In the genomic region with DNA sequence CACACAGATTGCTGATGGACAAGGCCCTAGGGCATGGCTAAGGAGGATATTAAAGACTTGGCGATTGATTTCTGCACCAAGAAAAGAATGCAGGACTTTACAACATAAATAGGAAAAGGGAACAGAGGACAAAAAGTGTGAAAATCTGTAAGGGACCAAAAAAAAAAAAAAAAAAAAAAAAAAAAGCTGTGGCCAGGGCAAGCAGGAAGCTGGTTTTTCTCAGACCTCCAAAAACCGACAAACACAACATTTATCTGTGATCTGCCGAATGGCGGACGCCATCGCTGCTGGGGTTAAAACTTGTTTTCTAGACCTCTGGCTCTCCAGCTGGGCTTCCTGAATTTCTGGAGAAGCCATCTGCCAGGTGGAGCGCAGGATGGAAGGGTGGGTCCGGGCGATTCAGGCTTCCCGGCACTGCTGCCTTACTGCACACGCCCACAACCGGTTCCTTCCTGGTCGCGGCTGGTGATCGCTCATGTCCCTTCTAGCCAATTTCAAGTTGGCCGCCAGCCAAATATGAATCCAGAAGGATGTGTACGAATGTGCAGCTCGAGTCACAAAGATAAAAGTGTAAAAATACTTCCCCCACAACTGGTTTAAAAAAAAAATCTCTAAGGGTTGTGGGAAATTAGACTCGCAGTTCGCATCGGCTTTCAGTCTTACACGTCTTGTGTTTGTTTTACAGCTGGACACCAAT, we compare ENCODE assay signal across 8 mouse cellular contexts.
DNase-seq lines count a peak whose midpoint lies in the region; ATAC-seq lines count a peak whose summit lies in the region.

No protein-coding gene starts in this region.

- peak; percentile 85 for DNase-seq in adrenal gland, postnatal 10 days
- DNase-seq in embryo, embryonic 11.5 days (ENCODE audit: low read depth, low spot score): peak; percentile 54
- DNase-seq in gastrocnemius, postnatal 25 days: peak; percentile 75
- DNase-seq in left cerebral cortex, postnatal 10 days (ENCODE audit: extremely low spot score in 1 of 2, low spot score in 2 of 2): peak; percentile 71 to 94
- DNase-seq in right cerebral cortex, postnatal 14 days: peak; percentile 79
- no peak for DNase-seq in adipocyte (ENCODE audit: low spot score)

- H3K4me3 ChIP-seq in megakaryocyte, embryonic 14.5 days (replicated peaks): peak overlapping the region; percentile 94

- peaks cover 9% of the 10 kb centered on the region for H3K9me3 ChIP-seq in megakaryocyte, embryonic 14.5 days

- intact Hi-C loops in left cerebral cortex, postnatal 10 days (cut with DNase I): no loop called here

- H3K36me3 ChIP-seq in megakaryocyte, embryonic 14.5 days (replicated peaks; ENCODE audit: low read length): peaks cover 13% of the 10 kb centered on the region

- ATAC-seq in inflammation-experienced regulatory T-cells, adult 6 months: peak; percentile 84

- peaks cover 2% of the 10 kb centered on the region for H3K27me3 ChIP-seq in megakaryocyte, embryonic 14.5 days (replicated peaks)

- peaks cover 28% of the 10 kb centered on the region for H3K4me1 ChIP-seq in megakaryocyte, embryonic 14.5 days
